Mouse (Mus musculus): Measurements from ENCODE around the gene Dgkd.

- 0 out of 2 replicates have a peak, but pooled peaks have one; percentile 16 for TF ChIP-seq POLR2A (IDR thresholded peaks at IDR 0.05; ENCODE audit: low read depth, low read length)
- no peak for TF ChIP-seq CTCF (IDR thresholded peaks at IDR 0.05; ENCODE audit: extremely low read depth, insufficient read depth, insufficient read length, insufficient replicate concordance)
Measured at GRCm38 (mm10) chr1:87846801-87847474, 6.1 kb upstream of the Dgkd start.
